Mouse (Mus musculus) kidney, adult 18-20 months (tissue): ENCODE measurements at regions not wholly inside any gene's neighbourhood (a gene's known extent, or its start where the extent isn't known, plus 50 kb on each side); places are given as distances from the start of the nearest gene placed in this dataset.

Experiments used
- DNase-seq: peaks from one replicate; pipeline ENCODE4 v3.0.0; 2021

DNA sequence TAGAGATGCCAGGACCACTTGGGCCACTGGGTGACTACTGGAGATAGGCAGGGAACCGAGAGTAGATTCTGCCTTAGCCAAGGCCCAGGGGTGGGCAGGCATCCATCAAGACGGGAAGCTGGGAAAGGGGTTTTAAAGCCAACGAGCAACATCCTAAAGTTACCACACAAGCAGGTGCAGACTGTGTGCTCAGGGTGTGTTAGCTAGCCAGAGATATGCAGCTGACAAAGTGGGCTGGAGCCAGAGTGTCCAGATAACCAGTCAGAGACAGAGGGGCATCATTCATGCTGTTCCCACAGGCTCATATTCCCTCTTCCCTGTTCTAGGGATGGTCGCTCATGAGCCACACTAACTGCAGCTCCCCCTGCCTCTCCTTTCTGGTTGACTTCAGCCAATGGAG lies 104.2 kb downstream of the Vegfa start:
- DNase-seq = no peak

DNA sequence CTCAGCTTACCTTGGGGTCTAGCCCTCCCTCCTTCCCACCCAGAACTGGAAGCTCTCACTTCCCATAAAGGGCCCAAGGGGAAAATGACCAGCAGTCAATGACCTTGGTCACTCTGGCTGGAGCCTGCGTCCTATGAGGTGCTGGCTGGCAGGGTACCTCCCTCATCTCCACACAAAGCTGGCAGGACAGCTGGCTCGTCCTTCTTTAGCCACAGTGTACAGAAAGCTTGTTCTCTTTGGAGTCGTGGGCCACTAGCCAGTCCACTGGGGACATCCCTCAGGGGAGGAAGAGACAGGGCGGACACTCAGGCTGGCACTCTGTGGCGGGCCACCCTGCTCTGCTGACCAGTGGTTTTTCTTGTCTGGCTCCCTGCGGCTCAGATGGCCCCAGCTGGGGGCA lies 106.3 kb downstream of the Vegfa start:
- peak; percentile 26 for DNase-seq

DNA sequence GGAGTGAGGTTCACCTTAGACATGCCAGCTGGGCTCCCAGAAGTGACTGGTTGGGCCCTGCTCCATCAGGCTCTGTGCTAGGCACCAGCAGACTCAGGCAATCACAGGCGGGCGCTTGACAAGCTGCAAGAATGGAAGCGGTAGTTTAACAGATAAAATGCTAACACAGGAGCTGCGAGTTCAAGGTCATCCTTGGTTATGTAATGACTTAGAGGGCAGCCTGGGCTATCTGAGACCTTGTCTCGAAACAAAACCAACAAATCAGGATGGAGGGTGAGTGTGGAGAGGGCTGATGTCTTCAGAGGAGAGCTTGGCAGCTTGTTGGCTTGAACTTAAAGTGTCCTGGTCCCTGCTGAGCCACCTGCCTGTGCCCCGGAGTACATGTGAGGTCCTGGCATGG lies 107.6 kb downstream of the Vegfa start:
- no peak for DNase-seq

DNA sequence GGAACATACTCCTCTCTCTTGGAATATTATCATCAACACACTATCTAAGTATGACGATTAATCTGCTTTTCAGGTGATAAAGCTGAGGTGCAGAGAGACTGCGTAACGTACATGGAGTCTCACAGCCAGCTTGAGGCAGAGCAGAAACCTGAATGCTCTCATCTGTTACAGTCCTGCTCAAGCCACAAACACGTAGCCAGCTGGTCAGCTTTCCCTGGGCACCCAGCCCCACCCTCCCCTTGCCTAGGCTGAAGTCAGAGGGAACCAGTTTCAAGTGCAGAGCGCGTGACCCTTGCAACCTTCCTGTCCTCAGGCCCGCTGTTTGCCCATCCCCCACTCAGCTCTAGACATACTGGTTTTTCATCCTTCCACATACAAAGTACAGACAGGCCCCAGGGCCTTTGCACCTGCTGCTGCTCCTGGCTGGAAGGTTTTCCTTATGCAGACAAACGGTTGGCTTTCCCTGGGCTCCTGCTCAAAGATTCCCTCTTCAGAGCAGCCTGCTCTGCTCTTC lies 108.9 kb downstream of the Vegfa start:
- peak; percentile 50 for DNase-seq

DNA sequence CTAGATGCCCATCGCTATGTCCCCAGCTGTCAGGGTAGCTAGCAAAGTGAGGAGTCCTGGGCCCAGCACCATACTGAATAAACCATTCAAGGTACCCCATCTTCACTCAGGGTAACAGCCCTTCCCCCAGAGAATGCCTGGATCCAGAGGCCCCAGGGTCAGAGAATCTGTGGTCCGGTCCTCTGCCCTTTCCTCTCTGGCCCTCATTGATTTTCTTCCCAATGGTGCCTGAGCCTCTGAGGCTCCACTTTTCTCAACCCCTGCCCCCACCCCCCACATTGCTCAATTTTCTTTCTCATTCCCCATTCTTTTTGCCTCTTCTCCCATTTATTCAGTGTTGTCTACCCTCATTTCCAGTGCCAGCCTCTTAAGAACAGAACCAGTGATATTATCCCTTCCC lies 114.5 kb downstream of the Vegfa start:
- DNase-seq = no peak

DNA sequence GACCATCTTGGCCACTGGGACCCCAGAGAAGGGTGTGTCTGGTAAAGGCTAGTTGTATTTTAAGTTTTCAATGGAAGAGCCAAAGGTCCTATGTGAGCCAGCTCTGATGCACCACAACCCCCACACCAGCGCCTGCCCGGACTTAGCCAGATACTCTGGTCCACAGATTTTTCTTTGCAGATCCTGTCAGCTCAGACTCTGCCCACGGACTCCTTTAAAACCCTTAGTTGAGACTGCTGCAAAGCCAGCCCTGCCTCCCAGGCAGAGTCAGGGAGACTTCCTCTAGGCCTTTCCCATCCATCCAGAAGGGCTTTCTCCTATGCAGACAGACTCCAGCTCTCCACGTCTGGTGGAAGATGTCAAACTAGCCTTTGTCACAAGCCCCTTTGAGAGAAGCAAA lies 115.2 kb downstream of the Vegfa start:
- no peak for DNase-seq

DNA sequence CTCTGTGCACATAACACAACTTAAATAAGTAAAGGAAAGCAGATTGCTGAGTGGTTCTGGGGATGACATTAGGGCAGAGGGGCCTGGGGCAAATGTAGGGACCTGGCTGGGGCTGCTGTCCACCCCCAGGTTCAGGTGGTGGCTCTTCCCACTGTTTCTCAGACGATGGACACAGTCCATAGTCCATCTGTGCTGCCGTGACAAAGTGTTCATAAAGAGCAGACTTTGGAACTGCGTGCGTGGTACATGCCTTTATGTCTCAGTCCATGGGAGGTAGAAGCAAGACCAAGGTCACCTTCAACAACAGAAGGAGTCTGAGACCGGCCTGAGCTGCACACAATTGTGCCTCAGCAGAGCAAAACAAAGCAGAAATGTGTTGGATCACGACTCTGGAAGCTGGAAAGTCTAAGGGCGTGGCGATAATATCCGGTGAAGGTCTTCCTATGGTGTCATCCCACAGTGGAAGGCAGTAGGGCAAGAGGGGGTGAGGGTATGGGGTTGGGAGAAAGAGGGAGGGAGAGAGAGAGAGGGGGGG lies 117.4 kb downstream of the Vegfa start:
- no peak for DNase-seq

DNA sequence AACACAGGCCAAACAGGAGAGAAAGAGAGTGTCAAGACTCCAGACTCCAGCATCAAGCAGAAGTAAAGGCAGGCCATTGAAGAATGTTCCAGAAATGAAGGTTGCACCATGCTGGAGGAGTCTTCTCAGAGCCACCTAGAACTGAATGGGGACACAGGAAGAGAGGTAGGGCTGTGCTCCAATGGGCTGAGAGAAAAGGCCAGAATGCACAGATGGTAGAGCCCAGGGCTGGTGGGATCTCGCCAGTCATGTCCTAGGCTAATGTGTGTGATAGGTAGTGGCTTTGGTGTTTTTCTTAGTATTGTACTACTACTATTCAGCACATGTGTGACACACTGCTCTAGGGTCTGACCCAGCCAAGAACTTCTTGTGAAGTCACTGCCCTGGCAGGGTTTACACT lies 117.9 kb downstream of the Vegfa start:
- DNase-seq = no peak

DNA sequence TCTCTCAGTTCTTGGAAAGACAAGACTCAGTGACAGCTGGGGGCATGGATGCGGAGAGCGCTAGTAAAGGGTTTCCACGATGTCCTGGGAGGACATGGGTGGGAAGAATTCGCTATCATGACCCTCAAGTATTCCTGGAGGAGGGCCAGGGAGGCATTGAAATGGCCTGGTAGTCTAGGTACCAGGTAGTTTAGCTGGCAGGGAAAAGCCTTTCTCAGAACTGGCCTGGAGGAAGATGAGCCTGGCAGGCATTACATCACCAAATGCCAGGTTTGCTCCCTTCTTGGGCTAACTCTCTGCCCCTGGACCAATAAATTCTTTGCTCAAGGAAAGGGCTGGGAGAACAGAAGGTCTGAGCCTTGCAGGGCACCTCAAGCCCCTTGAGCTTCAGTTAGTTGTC lies 118.5 kb downstream of the Vegfa start:
- no peak for DNase-seq

DNA sequence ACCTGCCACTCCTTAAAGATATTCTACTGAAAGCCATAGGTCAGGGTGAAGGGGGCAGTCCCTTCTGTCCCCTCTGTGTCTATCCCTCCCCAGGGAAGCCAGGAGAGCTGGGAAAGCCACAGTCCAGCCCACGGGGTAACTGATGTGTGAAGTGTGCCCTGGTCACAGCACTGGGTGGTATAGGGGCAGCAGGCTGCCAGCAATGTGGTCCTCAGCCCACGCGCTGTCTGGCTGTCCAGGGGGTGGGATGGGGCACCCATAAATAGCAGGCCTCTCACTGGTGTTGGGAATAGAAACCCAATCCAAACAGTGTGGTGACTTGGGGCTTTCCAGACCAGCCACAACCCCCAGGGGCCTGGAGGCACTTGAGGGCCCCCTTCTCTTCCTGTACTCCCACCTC lies 120.0 kb downstream of the Vegfa start:
- no peak for DNase-seq

DNA sequence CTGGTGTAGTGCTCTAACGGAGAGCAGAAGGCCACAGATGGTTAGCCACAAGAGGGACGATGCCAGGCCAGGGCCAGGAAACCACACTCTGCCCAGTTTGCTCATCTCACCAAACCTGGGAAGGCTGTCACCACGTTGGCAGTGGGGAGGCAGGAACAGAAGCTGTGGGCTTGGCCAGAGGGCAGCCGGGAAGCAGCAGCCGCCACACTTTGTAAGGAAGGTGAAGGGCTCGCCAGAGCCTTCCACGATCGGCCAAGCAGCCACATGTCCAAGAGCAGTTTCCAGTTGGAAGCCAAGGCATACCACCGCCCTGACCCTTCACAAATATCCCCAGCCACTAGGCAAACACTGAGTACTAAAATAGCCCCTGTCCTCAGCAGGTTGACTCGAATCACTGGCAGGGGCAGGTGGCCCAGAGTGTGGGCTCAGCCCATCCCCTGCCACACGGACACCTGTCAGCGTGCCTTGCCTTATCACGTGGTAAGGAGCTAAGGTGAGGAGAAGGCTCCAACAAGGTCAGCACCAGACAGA lies 120.9 kb downstream of the Vegfa start:
- DNase-seq = no peak

DNA sequence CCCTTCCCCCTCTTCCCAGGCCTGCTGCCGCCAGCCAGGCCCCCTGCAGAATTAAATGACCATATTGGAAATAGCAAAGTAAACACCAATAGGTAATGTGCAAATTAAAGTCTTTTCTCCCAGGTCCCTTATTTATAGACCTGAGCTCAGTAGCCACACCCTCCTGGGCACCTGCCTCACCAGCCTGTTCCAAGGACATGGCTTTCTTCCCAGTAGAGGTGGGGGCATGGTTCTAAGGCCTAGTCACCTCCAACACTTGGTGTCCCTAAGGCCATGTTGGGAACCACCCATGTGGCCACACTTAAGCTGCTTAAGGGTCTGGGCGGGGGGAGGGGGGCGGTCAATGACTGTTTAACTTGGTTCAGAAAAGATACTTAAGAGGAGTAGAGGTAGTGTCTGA lies 121.9 kb downstream of the Vegfa start:
- no peak for DNase-seq

DNA sequence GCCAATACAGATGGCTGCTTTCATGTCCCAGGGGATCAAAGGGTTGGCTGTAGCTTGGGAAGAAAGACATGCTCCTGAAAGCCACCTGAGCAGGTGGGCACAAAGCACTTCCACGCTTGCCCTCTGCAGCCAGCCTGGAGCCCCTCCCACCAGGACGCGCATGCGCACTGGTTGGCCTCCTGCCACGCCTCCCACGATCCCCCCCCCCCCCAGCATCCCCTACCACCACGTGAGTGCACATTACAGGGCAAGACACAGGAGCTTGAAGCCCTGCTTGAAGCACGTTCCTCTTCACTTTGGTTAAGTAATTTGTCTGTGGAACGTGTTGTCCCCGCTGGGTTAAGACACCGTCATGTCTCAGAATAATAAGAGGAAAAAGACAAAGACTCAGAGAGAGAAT lies 124.6 kb downstream of the Vegfa start:
- DNase-seq = no peak

DNA sequence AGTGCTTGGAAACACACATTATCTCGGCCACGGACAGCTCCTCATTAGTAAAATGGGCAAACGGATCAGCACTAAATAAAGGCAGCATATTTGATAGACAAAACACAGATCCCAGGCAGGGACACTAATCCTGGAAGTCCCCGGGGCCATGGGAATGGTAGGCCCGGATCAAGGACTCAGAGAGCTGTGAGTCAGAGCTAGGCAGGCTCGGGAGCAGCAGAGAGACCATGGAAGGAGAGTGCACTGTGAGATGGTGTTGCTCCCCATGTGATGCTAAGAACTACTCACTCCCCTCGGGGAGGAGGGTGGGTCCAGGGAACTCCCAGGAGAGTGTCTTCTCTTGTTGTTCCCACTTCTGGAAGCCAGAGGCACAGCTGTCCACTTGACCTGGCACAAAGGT lies 126.6 kb downstream of the Vegfa start:
- no peak for DNase-seq

DNA sequence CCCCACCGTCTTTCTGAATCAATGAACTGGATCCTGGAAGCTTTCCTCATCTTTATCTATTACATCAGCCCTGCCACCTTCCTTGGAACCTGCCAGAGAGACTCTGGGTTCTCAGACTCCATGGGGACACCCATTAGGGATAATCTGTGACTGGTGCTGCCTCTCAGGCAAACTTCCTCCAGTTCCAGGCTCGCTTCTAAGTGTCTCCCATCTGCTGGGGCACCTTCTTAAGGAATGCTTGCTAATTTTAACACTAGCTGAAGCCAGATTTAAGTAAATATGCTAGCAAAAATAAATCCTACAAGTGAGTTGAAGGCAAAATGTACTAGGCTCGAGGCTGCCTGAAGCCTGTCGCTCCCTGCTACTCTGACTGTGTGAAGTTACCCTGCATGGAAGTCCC lies 127.9 kb downstream of the Vegfa start:
- DNase-seq = no peak

DNA sequence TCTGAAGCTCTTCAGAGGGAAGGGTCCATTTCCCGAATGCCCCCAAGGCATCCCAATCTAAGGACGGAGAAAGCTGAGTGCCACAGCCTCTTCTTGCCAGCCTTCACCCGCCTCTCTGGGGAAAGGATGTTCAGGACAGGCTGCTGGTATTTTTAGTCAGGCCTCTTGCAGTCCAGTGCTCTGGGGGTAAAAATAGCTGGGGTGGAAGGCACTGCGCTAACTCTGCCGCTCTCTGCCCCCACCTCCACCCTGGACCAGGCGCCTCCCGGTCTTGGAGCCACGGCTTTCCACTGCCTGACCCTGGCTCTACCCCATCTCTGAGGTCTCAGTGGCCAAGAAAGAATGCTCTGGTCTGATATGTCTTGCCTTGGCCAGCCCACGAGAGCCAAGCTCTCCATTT lies 128.9 kb downstream of the Vegfa start:
- no peak for DNase-seq

DNA sequence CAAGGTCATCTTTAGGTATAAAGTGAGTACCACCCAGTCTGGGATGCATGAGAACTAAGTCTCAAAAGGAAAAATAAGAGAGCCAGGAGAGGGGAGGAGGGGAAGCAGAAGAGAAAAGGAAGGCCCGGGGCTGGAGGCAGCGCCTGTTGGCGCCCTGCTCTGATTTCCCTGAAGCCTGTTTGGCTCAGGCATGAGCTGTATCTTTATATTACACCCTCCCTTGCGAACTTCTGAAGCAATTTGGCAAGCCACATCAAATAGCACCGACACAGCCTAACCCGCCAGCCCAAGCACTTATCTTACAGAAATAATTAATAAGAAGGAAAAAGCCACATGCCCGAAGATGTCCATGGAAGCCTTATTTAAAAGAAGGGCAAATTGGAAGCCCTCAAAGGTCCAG lies 129.5 kb downstream of the Vegfa start:
- no peak for DNase-seq

DNA sequence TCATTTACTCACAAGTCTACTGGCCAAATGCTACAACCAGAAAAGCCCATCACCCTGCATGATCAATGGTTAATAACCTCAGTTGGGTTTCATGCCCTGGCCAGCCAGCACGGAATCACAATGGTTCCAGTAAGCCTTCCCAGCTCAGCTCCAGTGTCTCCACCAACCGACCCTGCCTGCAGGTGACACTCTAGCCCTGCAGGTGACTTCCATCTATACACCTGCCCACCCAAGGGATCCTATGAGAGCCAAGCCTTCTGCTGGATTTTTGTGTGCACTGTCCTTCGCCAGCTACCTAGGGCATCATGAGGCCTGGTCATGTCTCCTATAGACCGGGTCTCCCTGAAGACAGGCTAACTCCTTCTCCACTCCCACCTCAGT lies 135.3 kb downstream of the Vegfa start:
- DNase-seq = no peak

DNA sequence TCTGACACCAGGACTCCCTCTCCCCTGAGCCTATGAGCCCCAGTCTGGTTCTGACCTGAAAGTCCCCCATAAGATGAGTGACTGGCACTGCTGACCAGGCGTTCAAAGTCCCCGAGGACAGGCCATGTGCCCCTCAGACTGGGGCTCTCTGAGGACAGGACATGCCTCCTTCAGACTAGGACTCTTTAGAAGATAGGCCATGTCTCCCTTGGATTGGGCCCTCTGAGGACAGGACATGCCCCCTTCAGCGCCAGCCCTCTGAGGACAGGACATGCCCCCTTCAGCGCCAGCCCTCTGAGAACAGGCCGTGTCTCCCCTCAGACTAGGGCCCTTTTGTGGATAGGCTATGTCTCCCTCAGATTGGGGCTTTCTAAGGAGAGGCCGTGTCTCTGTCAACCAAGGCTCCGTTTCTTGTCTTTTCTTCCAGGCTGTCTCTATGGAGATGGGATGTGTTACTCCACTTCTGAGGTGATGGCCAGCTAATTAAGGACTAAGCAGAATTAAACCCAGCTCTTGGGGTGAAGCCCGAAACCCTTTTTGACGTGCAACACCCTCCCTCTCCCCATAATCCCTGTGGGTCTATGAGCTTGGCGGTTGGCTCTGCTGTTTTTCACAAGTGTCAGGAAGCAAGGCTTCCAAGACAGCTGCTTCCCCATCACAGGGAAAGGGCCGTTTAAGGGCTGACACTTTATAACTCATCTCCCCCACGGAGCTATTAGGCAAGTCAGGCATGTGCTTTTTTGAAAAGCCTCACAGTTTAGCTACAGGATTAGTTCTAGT lies 135.8 kb downstream of the Vegfa start:
- DNase-seq = no peak

DNA sequence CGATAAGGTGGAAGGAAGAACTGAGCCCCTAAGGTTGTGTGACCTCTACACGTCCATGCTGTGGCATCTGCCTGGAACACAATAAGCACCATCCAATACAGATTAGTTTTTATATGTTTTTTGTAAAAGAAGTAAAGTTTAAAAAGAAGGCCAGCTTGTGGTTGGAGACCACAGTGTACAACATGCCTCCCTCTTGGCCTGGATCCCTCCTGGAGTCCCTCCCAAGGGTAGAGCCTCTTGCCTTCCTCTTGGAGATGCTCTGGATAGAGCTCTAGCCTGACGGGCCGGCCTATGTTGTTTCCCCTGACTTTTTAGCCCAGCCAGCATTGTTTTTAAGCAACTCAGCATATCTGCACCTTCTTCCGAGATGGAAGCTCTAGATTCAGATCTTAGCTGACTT lies 138.0 kb downstream of the Vegfa start:
- no peak for DNase-seq

DNA sequence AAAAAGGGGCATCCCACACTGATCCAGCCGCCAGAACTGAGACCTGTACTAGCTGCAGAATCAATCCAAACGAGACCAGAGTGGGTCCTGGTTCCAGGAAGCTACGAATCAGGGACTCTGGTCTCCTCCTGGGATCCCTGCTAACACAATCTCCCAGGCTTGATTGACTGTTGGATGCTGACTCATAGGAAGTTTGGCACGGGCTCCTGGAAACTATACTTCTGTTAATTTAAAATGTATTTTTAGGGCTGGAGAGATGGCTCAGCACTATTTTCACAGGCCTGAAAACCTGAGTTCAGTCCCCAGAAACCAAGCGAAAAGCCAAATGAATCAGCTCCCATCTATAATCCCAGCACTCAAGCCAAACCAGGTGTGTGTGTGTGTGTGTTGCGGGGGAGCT lies 138.5 kb downstream of the Vegfa start:
- no peak for DNase-seq

DNA sequence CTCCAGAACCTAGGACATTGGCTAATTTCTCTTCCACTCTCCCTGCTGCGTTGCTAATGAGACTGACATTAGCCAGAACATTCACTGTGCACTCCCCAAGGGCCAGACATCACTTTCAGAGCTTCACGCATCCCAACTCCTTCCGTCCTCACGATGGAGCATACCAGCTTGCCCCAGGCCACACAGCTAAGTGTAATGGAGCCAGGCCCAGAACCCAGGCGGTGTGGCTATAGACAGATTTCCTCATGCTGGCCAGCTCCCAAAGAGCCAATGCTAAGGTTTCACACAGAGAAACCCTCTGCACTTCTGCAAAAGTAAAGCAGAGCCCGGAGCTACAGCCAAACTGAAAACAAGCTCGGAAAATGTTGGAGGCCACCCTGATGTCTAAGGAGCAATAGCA lies 139.1 kb downstream of the Vegfa start:
- DNase-seq = no peak

DNA sequence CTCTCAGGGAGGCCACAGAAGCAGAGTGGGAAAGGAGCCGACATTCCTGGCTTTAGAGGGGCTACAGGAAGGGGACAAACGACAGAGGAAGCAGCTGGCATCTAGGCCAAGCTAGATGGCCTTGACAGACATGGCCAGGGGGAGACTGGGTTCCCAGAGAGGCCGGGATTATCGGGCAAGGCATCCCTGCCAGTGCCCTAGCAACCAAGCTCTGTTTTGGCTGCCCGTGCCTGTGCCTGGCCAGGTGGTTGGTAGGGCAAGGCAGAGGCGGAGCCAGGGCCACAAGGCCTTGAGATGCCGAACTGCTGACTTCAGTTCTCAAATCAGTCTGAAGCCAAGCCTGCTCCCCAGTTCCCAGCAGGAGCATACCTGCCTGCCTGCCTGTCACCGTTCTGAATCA lies 142.7 kb downstream of the Vegfa start:
- peak; percentile 38 for DNase-seq

DNA sequence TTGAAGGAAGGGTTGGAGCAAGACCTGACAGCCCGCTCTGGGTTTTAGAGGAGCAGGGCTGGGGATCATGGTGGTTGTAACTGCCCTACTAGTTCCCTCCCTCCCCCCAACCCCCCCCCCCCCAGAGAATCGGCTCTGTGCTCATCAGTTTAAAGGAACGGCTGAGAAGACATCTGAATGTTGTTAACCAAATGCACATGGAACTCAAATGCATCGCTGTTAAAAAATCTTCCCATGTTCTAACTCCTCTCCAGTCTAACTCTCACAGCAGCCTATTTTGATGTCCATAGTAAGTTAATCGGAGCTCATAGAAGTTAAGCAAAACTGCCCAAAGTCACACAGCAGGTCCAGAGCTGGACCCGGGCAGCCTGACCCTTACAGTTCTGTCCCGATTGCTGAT lies 143.1 kb downstream of the Vegfa start:
- no peak for DNase-seq
